13 mouse cellular contexts compared by ENCODE assay signal in the genomic region with DNA sequence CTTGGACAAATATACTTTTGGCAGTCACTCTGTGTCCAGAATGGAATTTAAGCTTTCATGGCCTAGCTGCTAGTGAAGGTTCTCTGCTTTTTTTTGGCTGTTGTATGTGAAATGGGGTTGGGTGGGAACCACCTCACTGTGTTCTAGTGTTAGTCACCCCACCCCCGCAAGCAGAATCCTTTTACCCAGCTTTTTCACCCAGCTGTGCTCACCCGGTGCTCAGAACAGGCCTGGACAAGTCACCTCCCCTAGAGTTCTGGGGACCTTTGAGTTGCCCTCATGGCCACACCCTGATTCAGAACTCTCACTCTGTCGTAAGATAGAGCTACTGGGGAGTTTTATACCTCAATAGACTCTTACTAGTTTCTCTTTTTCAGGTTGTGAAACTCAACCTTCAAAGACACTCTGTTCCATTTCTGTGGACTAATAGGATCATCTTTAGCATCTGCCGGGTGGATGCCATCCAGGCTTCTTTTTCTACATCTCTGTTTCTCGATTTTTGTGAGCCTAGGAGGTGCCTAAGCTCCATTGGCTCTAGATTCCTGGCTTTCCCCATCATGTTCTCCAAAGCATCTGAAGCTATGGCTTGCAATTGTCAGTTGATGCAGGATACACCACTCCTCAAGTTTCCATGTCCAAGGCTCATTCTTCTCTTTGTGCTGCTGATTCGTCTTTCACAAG. TPM values are rescaled to one million over a fixed set of nuclear protein-coding genes. Genes with fewer than 3 reads are reported as not detected.
A peak's percentile ranks its signal among the peaks of the same experiment; 100 is the strongest.
DNase-seq lines count a peak whose midpoint lies in the region; ATAC-seq and TF ChIP-seq lines count a peak whose summit lies in the region.
"Had no signal": no experiment of that assay in that cellular context is flagged by ENCODE, and none has a peak within 500 bp of the region (broad histone marks: within the 10 kb centered on the region; RNA-seq: fewer than 3 reads in every experiment).

No protein-coding gene starts in this region.

- H3K9me3 ChIP-seq in stomach, postnatal 0 days (ENCODE audit: control insufficient read depth, low read length), result no peaks in the 10 kb centered on the region
- H3K9me3 ChIP-seq: heart, embryonic 15.5 days; limb, embryonic 12.5 days had no signal

- intact Hi-C loops in heart, postnatal 14 days (cut with DNase I), result no loop called here
- intact Hi-C loops in left cerebral cortex, postnatal 10 days (cut with DNase I), result no loop called here

- ATAC-seq in inflammation-experienced regulatory T-cells, adult 6 months, result peak; percentile 60
- ATAC-seq in stomach, postnatal 0 days (ENCODE audit: low FRiP score, low TSS enrichment), result peak; percentile 82

- no peaks in the 10 kb centered on the region for H3K36me3 ChIP-seq in stomach, postnatal 0 days (ENCODE audit: control insufficient read depth, insufficient read depth, low read length)
- H3K36me3 ChIP-seq: heart, embryonic 15.5 days; limb, embryonic 12.5 days had no signal

- no peak overlapping the region for H3K9ac ChIP-seq in stomach, postnatal 0 days (ENCODE audit: low read length)
- H3K9ac ChIP-seq: heart, embryonic 15.5 days; limb, embryonic 12.5 days had no signal

- H3K27ac ChIP-seq in stomach, postnatal 0 days (replicated peaks), result peak overlapping the region; percentile 61
- H3K27ac ChIP-seq: heart, embryonic 15.5 days; limb, embryonic 12.5 days had no signal

- no peaks in the 10 kb centered on the region for H3K27me3 ChIP-seq in stomach, postnatal 0 days (ENCODE audit: control insufficient read depth, insufficient read depth, low read length)
- H3K27me3 ChIP-seq: heart, embryonic 15.5 days; limb, embryonic 12.5 days had no signal

- WGBS in stomach, postnatal 0 days, result 55% methylated on average over 6 of the region's 6 CpGs

- H3K4me3 ChIP-seq in stomach, postnatal 0 days (ENCODE audit: low read depth, low read length), result no peak overlapping the region
- H3K4me3 ChIP-seq: heart, embryonic 15.5 days; limb, embryonic 12.5 days had no signal

- DNase-seq in heart, adult 18-20 months, result peak; percentile 27 to 53
- no peak for DNase-seq in heart, postnatal 14 days
- DNase-seq in urinary bladder, postnatal 36 days (ENCODE audit: low spot score in 2 of 2), result peak; percentile 43 to 44
- DNase-seq in urinary bladder, postnatal 4 days (ENCODE audit: low spot score in 2 of 2), result no peak
- no peak for DNase-seq in stomach, postnatal 0 days (ENCODE audit: low spot score)
- DNase-seq in retina, embryonic 14.5 days (ENCODE audit: low spot score), result no peak
- no peak for DNase-seq in left cerebral cortex, postnatal 10 days (ENCODE audit: extremely low spot score in 1 of 2, low spot score in 2 of 2)
- DNase-seq: cerebellum, adult 11 months; kidney, adult 11 months; thymus, postnatal 36 days had no signal

- peak overlapping the region; percentile 23 for H3K4me2 ChIP-seq in stomach, postnatal 0 days (replicated peaks; ENCODE audit: low read depth)
- H3K4me2 ChIP-seq: heart, embryonic 15.5 days; limb, embryonic 12.5 days had no signal

- TF ChIP-seq CTCF in stomach, postnatal 0 days (IDR thresholded peaks at IDR 0.05; ENCODE audit: low read depth), result no peak

- TF ChIP-seq EP300 in stomach, postnatal 0 days (optimal IDR thresholded peaks at IDR 0.05), result no peak

- H3K4me1 ChIP-seq in stomach, postnatal 0 days (replicated peaks; ENCODE audit: control insufficient read depth, insufficient read depth), result no peaks in the 10 kb centered on the region
- H3K4me1 ChIP-seq: heart, embryonic 15.5 days; limb, embryonic 12.5 days had no signal

RNA-seq across cellular contexts. Expression of gene Cd80, which starts 3.4 kb away (rescaled TPM):
- total RNA-seq in heart, adult 18-20 months (2021), result under 1 TPM; 0.39 to 0.94 TPM
- total RNA-seq in heart, postnatal 14 days (2021), result under 1 TPM; 0.33 to 0.37 TPM
- polyA plus RNA-seq in inflammation-experienced regulatory T-cells, adult 6 months (2017; shearing (Covaris generic)), result 10 to 100 TPM in 1 of 3 experiments, 1 to 10 TPM in 2; 2.6 to 12.9 (median 3.8) TPM
- polyA plus RNA-seq in stomach, postnatal 0 days (2015; fragmentation: Nextera tagmentation; extraction: Ambion mirVana), result 0.45 and 0.59 TPM in 2 replicates
- total RNA-seq in left cerebral cortex, postnatal 10 days (2021), result under 1 TPM; 0.36 to 0.49 TPM

RNA-seq across cellular contexts. Expression of gene Adprh, which starts 6.2 kb away (rescaled TPM):
- total RNA-seq in heart, adult 18-20 months (2021), result 10 to 100 TPM; 25.6 to 26.8 TPM
- 10 to 100 TPM; 26.6 to 27.7 TPM for total RNA-seq in heart, postnatal 14 days (2021)
- polyA plus RNA-seq in inflammation-experienced regulatory T-cells, adult 6 months (2017; shearing (Covaris generic)), result 10 to 100 TPM; 43.1 to 93.7 (median 71.8) TPM
- 44.4 and 46.7 TPM in 2 replicates for polyA plus RNA-seq in stomach, postnatal 0 days (2015; fragmentation: Nextera tagmentation; extraction: Ambion mirVana)
- total RNA-seq in left cerebral cortex, postnatal 10 days (2021), result 10 to 100 TPM; 63.6 to 63.9 TPM

RNA-seq across cellular contexts. Expression of gene Pla1a, which starts 25.8 kb away (rescaled TPM):
- total RNA-seq in heart, adult 18-20 months (2021), result 1 to 10 TPM; 6.2 to 8.7 TPM
- total RNA-seq in heart, postnatal 14 days (2021), result 10 to 100 TPM; 10.4 to 13.6 TPM
- polyA plus RNA-seq in inflammation-experienced regulatory T-cells, adult 6 months (2017; shearing (Covaris generic)), result under 1 TPM in 1 of 3 experiments, not detected in 2; 0.30 TPM
- 0.11 and 0.34 TPM in 2 replicates for polyA plus RNA-seq in stomach, postnatal 0 days (2015; fragmentation: Nextera tagmentation; extraction: Ambion mirVana)
- total RNA-seq in left cerebral cortex, postnatal 10 days (2021), result 1 to 10 TPM in 1 of 2 experiments, under 1 TPM in 1; 0.67 to 1.3 TPM

Comparison
In these comparisons a context has a peak if more than half of its experiments do, and no peak if none do; other contexts are left out.
1. DNase-seq: peak in heart, adult 18-20 months (2 of 2) and urinary bladder, postnatal 36 days (2 of 2); none in heart, postnatal 14 days (0 of 2), urinary bladder, postnatal 4 days (0 of 2), stomach, postnatal 0 days (single experiment), retina, embryonic 14.5 days (single experiment) and left cerebral cortex, postnatal 10 days (0 of 2).